Mouse (Mus musculus) A20 (cell line): Measurements from ENCODE around the gene Usp20.

Experiments
- DNase-seq: peaks from one replicate; pipeline ENCODE4 v3.0.0-alpha.2; 2011; ENCODE audit warnings: low read depth, low spot score

Gene Usp20

GRCm38 (mm10) chr2:30981790-30982513 lies at the start of gene Usp20, which contains the start of gene BC005624:
Gene Usp20 (plus strand): TSS chr2:30982279.
Gene BC005624 (minus strand): TSS chr2:30982201.
- peak; percentile 100 for DNase-seq

DNA sequence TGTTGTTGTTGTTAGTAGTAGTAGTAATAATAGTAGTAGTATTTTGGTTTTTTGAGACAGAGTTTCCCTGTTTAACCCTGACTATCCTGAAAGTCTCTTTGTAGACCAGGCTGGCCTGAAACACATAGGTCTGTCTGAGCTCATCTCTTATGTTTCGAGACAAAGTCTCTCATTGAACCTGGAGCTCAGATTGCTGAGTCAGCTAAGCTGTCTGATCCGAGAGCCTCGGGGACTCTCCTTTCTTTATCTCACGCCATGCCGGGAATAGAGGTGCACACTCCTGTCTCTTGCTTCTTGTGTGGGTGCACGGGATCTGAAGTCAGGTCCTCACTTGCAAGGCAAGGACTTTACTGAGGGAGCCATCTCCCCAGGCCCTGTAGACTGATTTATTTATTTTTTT lies 49.0 kb upstream of the Usp20 start:
- DNase-seq, result no peak

- DNase-seq, result peak; percentile 66
Measured at GRCm38 (mm10) chr2:30933917-30934450, 48.1 kb upstream of the Usp20 start.

GRCm38 (mm10) chr2:30936808-30937207 lies 45.3 kb upstream of the Usp20 start:
- DNase-seq, result no peak

DNA sequence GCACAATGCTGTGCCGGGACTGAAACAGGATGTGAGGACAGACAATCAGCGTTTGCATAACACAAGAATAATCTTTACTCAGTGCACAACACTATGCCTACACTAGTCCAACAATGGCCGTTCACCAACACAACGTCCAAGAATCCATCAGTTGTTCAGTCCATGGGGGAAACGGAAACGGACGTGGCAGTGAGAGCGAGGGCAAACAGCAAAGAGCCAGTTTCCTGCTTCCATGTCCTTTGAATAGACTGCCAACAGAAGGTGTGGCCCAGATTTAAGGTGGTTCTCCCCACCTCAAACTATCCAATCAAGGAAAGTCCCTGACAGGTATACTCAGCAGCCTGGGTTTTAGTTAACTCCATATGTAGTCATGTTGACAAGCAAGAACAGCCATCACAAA lies 44.3 kb upstream of the Usp20 start:
- no peak for DNase-seq

DNA sequence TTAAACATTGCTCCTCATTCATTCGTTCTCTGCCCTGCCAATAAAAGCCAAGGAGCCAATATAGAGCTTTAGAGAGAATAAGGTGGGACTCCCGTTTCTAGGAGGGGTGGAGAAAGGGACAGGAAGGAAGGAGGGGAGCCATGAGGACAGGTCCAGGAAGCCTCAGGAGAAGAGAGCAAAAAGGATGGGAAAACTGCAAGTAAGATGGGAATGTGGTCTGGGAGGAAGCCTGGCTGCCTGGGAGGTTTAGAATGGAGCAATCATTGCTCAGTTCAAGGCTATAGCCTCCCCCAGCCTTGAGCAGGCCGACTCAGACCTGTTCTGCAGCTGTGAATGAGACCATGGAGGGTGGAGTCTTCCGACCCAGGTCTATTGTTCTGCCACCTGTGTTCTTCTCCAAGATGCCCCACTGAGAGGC lies 43.5 kb upstream of the Usp20 start:
- no peak for DNase-seq

DNA sequence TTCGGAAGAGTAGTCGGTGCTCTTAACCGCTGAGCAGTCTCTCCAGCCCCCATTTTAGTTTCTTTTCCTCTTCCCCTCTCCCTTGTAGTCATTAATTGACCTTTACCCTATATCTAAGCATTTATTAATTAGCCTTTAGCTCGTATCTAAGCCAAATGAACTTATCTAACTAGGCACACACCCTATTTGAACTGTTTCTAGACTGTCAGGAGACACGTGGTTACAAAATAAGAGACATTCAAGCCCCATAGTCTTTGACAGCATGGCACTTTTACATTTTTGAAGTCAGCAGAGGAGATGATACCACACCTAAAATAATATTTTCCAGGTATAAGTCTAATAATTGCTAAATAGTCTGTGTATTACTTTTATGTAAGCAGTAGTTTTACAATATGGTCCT lies 40.5 kb upstream of the Usp20 start:
- DNase-seq, result no peak

DNA sequence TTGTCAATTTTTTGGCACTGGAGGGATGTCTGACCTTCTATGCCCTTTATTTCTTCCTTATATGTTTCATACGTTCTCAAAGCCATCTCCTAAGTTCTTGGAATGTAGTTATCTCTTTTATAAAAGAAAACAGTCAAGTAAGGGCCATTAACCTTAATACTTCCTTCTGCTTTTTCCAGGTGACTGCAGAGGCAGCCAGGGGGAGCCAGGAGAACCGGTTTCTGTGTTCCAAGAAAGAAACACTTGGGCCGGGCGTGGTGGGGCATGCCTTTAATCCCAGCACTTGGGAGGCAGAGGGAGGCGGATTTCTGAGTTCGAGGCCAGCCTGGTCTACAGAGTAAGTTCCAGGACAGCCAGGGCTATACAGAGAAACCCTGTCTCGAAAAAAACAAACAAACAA lies 40.0 kb upstream of the Usp20 start:
- DNase-seq, result peak; percentile 50

DNA sequence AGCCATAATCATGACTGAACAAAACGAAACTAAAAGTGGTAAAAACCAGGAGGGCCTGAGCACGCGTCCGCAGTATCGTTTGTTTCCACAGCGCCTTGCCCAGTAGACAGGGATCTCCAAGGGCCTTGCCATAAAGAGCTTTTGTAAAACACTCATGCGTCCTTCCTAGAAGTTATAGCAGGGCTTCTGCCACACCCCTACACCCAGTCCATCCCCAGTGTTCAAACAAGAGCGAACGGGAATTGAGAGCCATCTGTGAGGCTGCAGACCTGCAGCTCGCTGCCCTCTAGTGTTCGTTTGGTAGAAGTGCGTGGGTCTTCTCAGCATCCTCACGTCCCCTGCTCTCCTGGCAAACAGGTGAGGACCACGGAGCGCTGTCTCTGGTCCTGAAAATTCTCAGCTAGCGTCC lies 39.5 kb upstream of the Usp20 start:
- peak; percentile 90 for DNase-seq

DNA sequence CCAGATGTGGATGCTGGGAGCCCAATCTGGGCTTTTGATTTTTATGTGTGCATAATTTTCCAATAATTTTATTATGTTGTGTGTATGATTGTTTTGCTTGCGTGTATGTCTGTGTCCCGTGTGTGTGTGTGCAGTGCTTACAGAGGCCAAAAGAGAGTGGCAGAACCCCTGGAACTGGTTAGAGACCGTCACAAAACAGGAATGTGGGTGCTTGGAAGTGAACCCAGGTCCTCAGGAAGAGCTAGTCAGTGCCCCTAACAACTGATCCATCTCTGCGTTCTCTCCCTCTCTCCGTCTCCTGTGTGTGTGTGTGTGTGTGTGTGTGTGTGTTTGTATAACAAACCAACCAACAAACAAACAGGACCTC lies 29.6 kb upstream of the Usp20 start:
- no peak for DNase-seq

DNA sequence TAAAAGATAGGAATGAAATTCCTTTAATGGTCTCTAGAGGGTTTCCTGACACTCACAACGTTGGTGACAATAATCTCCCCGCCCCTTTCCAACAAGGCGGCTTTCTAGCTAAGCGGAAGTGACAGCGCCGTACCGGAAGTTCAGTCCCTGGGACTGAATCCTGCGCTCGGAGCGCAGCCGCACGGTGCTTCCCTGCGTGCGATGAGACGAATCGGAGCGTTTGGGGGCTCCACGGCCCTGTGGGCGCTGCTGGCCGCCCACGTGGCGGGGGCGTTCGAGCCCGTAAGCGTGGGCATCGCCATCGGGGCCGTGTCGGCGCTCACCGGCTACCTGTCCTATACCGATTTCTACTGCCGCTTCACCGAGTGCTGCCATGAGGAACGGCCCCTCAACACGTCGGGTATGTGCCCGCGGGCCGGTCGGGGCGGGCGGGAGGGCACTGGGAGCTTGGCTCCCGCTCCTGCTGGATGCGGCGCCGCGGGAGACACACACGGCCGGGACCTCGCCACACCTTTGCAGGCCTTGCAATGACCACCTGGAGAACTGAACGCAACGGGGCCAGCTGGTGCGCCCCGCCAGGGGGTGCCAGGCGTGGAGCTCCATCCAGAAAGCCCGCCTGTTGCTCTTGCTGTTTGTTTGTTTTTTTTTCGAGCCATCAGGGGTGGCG lies 29.1 kb upstream of the Usp20 start, which contains the start of gene Tor1b:
Tor1b (plus strand) TSS at position 136 of the 667 bp plus-strand sequence.
- DNase-seq, result peak; percentile 93

DNA sequence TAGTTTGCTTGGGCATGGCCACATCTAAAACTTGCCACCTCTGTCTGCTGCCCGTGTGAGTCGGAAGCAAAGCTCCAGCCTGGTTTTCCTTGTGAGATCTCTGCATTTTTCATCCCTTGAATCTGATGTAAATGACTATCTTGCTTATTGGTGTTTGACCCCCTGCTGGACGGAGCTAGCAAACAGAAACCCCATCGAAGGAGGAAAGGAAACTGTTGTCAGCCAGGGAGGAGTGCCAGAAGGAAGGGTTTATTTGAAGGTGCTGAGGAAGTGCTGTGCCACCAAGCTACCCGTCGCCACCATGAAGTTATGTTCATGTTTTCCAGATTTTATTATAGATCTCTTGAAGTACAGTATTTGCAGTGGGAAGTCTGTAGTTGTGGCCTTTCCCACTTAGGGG lies 27.3 kb upstream of the Usp20 start:
- peak; percentile 67 for DNase-seq

- no peak for DNase-seq
Measured at GRCm38 (mm10) chr2:30957511-30957910, 24.6 kb upstream of the Usp20 start.

DNA sequence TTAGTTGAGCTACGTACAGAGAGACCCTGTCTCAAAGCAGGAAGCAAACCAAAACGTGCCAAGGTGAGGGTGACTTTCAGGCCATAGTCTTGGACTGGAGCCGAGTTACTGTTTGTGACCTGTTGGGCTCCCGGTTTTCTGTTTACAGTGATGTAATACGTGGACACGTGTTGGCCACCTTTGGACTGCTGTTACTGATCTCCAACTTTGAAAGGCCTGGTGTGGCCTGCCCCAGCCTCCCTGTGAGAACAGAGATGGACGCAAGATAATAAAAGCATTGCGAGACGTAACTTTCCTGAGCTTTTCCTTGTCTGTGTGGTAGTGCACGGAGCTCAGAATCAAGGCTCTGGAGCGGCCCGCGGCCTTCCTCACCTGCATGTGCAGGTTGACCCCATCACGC lies 23.4 kb upstream of the Usp20 start:
- DNase-seq, result no peak

- no peak for DNase-seq
Measured at GRCm38 (mm10) chr2:30959856-30960255, 22.2 kb upstream of the Usp20 start.

GRCm38 (mm10) chr2:30962570-30963254 lies 19.4 kb upstream of the Usp20 start:
- DNase-seq, result no peak

DNA sequence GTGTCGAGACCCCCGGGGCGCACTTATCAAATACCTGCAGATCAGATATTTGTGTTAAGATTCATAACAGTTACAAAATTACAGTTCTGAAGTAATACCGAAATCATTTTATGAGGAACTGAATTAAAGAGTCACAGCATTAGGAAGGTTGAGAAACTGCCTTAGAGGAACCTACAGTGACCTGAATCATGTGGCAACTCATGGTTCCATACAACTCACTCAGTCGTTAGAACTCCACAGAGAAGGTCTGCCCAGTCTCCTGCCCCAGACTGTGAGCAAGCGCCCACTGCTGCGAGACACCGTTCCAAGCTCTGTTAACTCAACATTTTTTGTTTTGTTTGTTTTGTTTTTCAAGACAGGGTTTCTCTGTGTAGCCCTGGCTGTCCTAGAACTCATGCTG lies 16.5 kb upstream of the Usp20 start:
- peak; percentile 33 for DNase-seq

- peak; percentile 61 for DNase-seq
Measured at GRCm38 (mm10) chr2:30966826-30967225, 15.3 kb upstream of the Usp20 start.

DNA sequence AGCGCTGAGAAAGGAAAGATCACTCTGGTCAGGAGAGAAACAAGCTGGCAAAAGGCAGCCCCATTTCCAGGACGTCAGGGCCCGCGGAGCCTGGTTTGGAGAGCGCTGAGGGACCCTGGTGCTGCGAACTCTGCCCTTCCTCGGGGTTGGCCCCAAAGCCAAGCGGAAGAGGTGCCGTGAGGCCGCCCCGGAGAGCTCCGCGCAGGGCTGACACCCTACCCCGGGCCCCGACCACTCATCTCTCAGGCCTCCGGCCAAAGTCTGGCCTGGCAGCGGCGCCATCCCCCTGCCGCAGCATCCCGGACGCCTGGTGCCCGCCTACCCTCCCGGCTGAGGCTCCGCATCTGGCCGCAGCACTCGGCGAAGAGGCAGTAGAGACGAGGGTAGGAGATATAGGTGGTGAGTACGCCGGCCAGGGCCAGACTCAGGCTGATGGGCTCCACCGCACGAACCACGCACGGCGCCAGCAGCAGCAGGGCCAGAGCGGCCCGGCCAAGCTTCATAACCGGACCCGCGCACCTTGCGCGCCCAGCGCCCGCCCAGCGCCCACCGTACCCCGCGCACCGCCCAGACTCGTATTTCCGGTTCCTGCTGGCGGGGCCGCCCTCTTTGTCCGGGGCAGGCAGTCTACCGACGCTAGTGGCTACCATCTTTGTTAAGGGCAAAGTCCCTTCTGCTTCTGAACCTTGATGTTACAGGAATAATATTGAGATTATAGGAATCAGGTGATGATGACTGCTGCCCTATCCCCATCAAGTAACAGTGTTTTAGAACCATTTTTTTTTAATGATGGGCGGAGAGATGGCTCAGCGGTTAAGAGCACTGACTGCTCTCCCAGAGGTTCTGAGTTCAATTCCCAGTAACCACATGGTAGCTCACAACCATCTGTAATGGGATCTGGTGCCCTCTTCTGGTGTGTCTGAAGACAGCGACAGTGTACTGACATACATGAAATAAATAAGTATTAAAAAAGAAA lies 14.4 kb upstream of the Usp20 start, which contains the start of gene Tor1a:
Tor1a (minus strand) TSS at position 582 of the 976 bp plus-strand sequence.
- DNase-seq, result peak; percentile 92

- peak; percentile 65 for DNase-seq
Measured at GRCm38 (mm10) chr2:30983024-30983423, 945 bp downstream of the Usp20 start.
